Mouse (Mus musculus): ENCODE measurements around the gene Polr2b. TPM values are rescaled to one million over a fixed set of nuclear protein-coding genes. Genes with fewer than 3 reads are reported as not detected.

The Polr2b gene
- polyA plus RNA-seq, 1 experiment from 2014 or later, result 67.9 TPM

DNA sequence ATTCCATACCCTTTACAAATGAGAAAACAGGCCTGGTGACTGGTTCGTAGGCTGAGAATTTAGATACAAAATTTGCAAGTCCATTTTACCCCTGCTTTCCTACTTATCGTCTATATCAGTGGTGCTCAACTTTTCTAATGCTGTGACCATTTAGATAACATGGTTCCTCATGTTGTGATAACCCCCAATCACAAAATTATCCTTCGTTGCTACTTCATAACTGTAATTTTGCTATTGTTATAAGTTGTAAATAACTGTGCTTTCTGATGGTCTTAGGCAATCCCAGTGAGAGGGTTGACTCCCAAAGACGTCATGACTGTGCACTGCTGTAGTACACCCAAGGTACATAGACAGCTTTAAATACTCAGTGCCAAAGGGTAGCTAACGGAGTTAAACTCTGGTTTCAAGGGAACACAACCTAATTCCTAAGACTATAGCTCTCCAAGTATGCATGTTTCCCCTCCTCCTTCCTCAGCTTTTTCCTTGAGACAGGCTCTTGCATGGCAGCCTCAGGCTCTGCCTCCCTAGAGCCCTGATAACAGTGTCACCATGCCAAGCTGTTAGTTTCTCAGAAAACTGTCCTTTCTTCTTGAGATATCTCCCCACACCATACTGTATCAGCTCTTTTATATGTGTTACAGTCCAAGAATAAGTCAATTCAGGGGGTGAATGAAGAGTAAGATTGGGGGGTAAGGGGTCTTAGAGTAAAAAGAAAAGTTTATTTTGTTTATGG, 2.0 kb upstream of the Polr2b start:
- H3K4me3 ChIP-seq, result peak overlapping the region; percentile 93
- H3K4me1 ChIP-seq, result peaks cover 26% of the 10 kb centered on the region
- no peak for ATAC-seq (ENCODE audit: low FRiP score, low read depth)
- H3K4me2 ChIP-seq (replicated peaks), result peak overlapping the region; percentile 100
- no peak overlapping the region for H3K27ac ChIP-seq
- H3K36me3 ChIP-seq, result peaks cover 34% of the 10 kb centered on the region
- no peaks in the 10 kb centered on the region for H3K9me3 ChIP-seq
- 81% methylated on average over 5 of the region's 5 CpGs for WGBS
- H3K9ac ChIP-seq, result peak overlapping the region; percentile 88
- H3K27me3 ChIP-seq, result no peaks in the 10 kb centered on the region

DNA sequence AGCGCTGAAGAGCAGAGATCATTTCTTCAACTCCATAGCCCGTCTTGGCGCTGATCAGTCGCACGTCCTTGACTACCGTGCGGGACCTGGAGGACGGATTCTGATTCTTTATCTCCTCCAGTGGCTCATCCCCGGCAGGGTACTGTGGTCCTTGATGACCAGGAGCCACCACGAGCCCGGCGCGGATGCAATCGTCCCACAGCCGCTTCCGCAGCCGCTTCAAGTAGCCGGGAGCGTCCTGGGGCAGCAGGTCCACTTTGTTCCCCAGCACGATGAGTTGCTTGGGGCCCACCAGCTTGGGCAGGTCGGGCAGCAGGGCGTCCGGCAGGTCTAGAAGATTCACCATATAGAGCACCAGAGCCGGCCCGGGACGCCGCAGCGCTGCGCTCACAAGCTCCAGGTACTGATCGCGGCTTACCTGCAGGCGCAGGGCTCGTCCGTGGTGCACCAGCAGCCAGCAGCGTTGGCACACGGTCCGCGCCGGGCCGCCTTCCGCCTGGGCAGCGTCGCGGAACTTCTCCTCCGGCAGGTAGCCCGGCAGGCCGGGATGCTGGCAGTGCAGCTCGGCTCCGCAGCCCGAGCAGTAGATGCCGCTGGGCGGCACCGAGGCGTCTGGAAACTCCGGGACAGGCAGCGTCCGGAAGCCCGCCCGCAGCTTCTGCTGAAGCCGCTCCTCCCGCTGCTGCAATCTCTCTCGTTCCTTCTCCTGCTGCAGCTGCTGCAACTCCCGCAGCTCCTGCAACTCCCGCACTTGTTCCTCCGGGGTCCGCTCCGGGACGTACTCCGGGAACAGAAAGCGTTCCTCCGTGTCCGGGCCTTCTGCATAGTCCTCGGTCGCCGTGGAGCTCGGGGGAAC, 668 bp upstream of the Polr2b start:
- Histone ChIP-seq H3K27ac (peak overlapping the region; percentile 92; the same call in 1 of the 2 replicates), H3K4me2 (replicated peaks) (peak overlapping the region; percentile 100), H3K4me3 (peak overlapping the region; percentile 93), H3K9ac (peak overlapping the region; percentile 88), H3K4me1 (peaks cover 26% of the 10 kb centered on the region), H3K9me3 (no peaks in the 10 kb centered on the region), H3K27me3 (no peaks in the 10 kb centered on the region), H3K36me3 (peaks cover 41% of the 10 kb centered on the region)
- ATAC-seq (ENCODE audit: low FRiP score, low read depth), result peak; percentile 30
- under 1% methylated on average over 76 of the region's 76 CpGs for WGBS

DNA sequence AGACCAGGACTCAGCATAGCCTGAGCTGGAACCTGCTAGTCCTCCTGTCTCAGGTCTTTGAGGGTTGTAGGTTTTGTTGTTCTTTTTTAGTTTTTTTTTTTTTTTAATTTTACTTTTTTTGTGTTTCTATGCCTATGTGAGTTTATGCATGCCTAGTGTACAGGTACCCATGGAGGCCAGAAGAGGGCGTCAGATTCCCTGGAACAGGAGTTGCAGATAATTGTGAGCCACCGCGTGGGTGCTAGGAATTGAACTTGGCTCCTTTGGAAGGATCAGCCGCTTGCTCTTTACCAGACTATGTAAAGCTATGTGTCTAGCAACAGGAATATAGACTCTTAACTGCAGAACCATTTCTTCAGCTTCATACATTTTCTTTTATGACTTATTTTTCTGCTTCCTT, 4.3 kb downstream of the Polr2b start:
- no peaks in the 10 kb centered on the region for H3K9me3 ChIP-seq
- ATAC-seq (ENCODE audit: low FRiP score, low read depth), result no peak
- H3K4me3 ChIP-seq, result no peak overlapping the region
- no peak overlapping the region for H3K4me2 ChIP-seq (replicated peaks)
- no peak overlapping the region for H3K9ac ChIP-seq
- WGBS, result 97% methylated on average over 4 of the region's 4 CpGs
- H3K4me1 ChIP-seq, result peaks cover 10% of the 10 kb centered on the region
- no peaks in the 10 kb centered on the region for H3K27me3 ChIP-seq
- H3K27ac ChIP-seq, result no peak overlapping the region
- H3K36me3 ChIP-seq, result peaks cover 59% of the 10 kb centered on the region

DNA sequence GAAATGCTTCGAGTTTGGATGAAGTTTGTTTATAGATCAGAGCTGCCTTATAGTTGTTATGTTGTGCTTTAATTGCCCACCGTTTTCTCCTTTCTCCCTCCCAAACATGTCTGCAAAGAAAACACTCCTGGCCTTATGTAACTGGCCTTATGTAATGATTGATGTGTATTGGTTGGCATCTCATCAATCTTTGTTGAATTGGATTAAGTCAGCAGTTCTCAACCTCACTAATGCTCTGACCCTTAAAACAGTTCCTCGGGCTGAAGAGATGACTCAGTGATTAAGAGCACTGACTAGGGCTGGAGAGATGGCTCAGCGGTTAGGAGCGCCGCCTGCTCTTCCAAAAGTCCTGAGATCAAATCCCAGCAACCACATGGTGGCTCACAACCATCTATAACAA, 5.0 kb downstream of the Polr2b start:
- H3K27me3 ChIP-seq, result no peaks in the 10 kb centered on the region
- peaks cover 65% of the 10 kb centered on the region for H3K36me3 ChIP-seq
- ATAC-seq (ENCODE audit: low FRiP score, low read depth), result no peak
- no peak overlapping the region for H3K9ac ChIP-seq
- H3K4me3 ChIP-seq, result no peak overlapping the region
- H3K4me2 ChIP-seq (replicated peaks), result no peak overlapping the region
- H3K27ac ChIP-seq, result no peak overlapping the region
- WGBS, result 89% methylated on average over 6 of the region's 6 CpGs
- H3K4me1 ChIP-seq, result peaks cover 10% of the 10 kb centered on the region
- H3K9me3 ChIP-seq, result no peaks in the 10 kb centered on the region

DNA sequence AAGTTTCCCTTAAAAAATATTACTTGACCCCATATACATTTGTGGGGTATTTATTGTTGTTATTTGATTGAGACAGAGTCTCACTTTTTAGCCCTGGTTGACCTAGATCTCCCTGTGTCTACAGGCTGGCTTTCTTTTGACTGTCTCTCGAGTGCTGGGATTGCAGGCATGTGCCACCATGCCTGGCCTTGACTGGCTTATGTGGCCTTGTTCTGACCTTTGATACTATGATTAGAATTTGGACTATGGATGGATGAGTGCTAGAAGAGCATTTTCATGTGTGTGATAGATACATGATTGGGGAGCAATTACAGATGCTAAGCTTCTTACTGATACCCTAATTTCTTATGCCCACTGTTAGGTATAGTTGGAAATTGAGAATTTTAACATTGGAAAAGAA, 15.0 kb downstream of the Polr2b start:
- 71% methylated on average over 1 of the region's 1 CpGs for WGBS
- Histone ChIP-seq H3K9ac (no peak overlapping the region), H3K4me1 (no peaks in the 10 kb centered on the region), H3K4me2 (replicated peaks) (no peak overlapping the region), H3K27me3 (no peaks in the 10 kb centered on the region), H3K9me3 (no peaks in the 10 kb centered on the region), H3K27ac (no peak overlapping the region), H3K36me3 (peaks cover 93% of the 10 kb centered on the region), H3K4me3 (no peak overlapping the region)
- no peak for ATAC-seq (ENCODE audit: low FRiP score, low read depth)

DNA sequence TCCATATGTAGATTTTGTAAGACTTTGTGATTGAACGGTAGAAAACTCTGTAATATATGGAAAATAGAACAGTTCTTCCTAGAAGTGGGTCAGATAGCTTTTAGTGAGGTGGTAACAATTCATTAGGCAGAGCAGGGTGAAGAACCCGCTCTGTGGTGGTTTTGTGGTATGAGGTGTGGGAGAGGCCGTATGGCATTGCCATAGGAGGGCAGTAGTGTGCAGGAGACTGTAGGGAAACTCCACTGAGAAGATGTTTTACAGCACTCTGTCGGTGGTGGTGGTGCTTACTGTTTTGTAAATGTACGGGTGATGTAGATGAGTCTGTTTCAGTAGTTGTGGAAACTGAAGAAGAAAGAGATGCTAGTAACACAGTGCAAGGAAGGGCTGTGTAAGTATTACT, 20.2 kb downstream of the Polr2b start:
- no peak for ATAC-seq (ENCODE audit: low FRiP score, low read depth)
- Histone ChIP-seq H3K4me1 (no peaks in the 10 kb centered on the region), H3K27ac (no peak overlapping the region), H3K36me3 (peaks cover 87% of the 10 kb centered on the region), H3K9ac (no peak overlapping the region), H3K9me3 (no peaks in the 10 kb centered on the region), H3K4me2 (replicated peaks) (no peak overlapping the region), H3K27me3 (no peaks in the 10 kb centered on the region), H3K4me3 (no peak overlapping the region)
- 74% methylated on average over 5 of the region's 5 CpGs for WGBS

DNA sequence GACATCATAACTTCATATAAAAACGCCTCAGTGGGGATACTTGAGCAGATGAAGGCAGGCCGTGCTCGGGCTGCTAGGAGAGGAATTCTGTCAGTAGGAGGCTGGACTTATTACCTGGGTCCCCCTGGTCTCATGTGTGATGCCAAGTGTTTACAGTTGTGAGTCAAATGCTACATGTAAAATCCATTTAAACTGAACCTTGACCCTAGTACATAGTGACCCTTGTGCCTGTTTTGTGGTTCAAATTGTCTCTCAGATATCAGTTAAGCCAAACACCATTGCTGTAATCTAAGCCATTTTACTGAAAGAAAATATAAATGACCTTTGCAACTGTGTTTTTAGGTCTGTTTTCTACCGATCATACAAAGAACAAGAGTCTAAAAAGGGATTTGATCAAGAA, 30.1 kb downstream of the Polr2b start:
- no peaks in the 10 kb centered on the region for H3K9me3 ChIP-seq

DNA sequence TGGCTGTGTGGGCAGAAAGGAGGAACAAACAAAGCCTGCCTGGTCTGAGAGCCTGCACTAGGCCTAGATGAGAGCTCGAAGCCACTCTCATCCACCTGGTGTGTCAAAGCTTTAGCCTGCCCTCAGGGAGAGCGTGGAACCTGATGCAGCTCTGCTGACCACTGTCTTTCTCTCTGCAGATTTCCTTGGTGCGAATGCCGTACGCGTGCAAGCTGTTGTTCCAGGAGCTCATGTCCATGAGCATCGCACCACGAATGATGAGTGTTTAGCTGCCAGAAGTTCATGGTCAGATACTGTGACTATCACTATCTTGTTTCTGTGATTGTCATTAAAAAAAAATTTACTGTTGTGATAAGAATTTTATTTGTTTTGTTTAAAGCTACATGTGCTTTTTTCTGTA, 39.0 kb downstream of the Polr2b start:
- Histone ChIP-seq H3K4me1 (peaks cover 4% of the 10 kb centered on the region), H3K9ac (no peak overlapping the region), H3K27ac (no peak overlapping the region), H3K9me3 (no peaks in the 10 kb centered on the region), H3K4me3 (no peak overlapping the region), H3K4me2 (replicated peaks) (no peak overlapping the region), H3K36me3 (peaks cover 62% of the 10 kb centered on the region), H3K27me3 (no peaks in the 10 kb centered on the region)
- 95% methylated on average over 8 of the region's 8 CpGs for WGBS
- no peak for ATAC-seq (ENCODE audit: low FRiP score, low read depth)

More for the DNA sequence above, 30.1 kb downstream of the Polr2b start:
- Histone ChIP-seq H3K27ac (no peak overlapping the region), H3K9ac (no peak overlapping the region), H3K36me3 (peaks cover 95% of the 10 kb centered on the region), H3K27me3 (no peaks in the 10 kb centered on the region), H3K4me1 (no peaks in the 10 kb centered on the region), H3K4me3 (no peak overlapping the region), H3K4me2 (replicated peaks) (no peak overlapping the region)
- no peak for ATAC-seq (ENCODE audit: low FRiP score, low read depth)
- 87% methylated on average over 4 of the region's 4 CpGs for WGBS

DNA sequence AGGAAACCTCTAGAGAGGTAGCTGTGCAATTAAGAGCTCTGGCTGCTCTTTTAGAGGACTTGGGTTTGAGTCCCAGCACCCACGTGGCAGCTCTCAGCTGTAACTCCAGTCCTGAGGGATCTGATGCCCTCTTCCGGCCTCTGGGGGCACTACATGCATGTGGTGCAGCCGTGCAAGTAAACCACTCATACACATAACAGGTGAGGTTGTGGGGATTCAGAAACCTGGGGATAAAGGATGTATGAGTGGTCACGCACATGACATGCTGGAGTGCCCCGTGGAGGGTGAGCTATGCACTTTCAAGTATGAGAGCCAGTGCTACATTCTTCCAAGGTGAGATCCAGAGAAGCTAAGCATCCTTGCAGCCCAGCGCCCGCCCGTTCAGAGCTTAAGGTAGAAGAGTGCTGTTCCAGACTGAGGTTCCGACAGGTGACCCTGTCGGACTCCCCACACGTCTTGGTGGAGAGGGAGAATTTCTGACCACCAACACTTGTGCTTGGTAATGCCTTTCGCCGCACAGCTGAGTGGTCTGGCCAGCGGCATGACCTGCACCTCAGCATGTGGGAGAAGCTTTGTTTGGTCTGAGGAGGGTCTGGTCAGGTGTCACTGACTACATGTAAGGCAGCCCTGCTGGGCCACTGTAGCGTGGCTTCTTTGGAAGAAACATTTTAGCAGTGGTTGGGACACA, 40.2 kb downstream of the Polr2b start:
- H3K9me3 ChIP-seq, result no peaks in the 10 kb centered on the region
- no peak overlapping the region for H3K27ac ChIP-seq
- no peaks in the 10 kb centered on the region for H3K27me3 ChIP-seq
- 93% methylated on average over 15 of the region's 15 CpGs for WGBS
- no peak overlapping the region for H3K4me3 ChIP-seq
- H3K4me2 ChIP-seq (replicated peaks), result no peak overlapping the region
- no peak for ATAC-seq (ENCODE audit: low FRiP score, low read depth)
- peaks cover 52% of the 10 kb centered on the region for H3K36me3 ChIP-seq
- peaks cover 12% of the 10 kb centered on the region for H3K4me1 ChIP-seq
- H3K9ac ChIP-seq, result no peak overlapping the region

DNA sequence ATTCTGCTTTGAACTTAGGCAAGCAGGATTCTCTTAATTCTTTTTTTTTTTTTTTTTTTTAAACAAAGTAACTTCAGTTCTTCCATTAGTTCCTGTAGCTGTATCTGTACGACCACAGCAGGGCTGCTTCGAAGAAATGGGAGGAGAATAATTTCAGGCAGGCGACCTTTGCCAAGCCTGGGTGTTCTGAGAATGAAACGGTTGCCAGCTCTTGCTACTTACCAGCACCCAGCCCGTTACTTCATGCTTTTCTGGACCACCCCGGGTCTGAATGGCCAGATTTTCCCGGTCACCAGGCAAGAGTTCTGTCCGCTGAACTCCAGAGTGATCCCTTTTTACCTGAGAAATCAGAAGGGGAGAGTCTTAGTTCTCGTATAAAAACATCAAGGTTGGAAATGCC, 41.7 kb downstream of the Polr2b start:
- WGBS, result 66% methylated on average over 9 of the region's 9 CpGs

DNA sequence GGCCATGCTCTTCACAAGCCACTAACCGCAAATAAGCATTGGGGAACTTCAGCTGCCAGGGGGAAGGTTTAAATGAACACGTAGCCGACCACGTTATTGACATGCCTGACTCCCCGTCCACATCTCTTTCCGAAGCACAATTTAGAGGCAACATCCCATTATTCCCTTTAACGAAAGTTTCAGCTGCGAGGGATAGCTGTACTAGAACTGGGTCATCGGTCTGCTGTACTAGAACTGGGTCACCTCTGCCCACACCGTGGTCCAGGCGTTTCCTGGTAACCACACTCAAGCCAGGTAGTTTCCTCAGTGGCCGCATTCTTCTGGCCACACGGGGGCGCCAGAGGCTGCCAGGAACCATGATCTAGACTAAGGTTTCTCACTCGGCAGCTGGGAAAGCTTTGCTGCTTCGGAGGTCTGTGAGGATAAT, 44.4 kb downstream of the Polr2b start:
- Histone ChIP-seq H3K9ac (no peak overlapping the region), H3K4me1 (peaks cover 39% of the 10 kb centered on the region), H3K4me3 (peak overlapping the region; percentile 35), H3K4me2 (replicated peaks) (peak overlapping the region; percentile 64), H3K36me3 (peaks cover 12% of the 10 kb centered on the region), H3K27me3 (no peaks in the 10 kb centered on the region), H3K9me3 (no peaks in the 10 kb centered on the region), H3K27ac (no peak overlapping the region)
- ATAC-seq (ENCODE audit: low FRiP score, low read depth), result peak; percentile 71; the same call in 1 of the 2 replicates
- 6% methylated on average over 16 of the region's 16 CpGs for WGBS

More for the DNA sequence above, 41.7 kb downstream of the Polr2b start:
- Histone ChIP-seq H3K4me1 (peaks cover 26% of the 10 kb centered on the region), H3K4me3 (no peak overlapping the region), H3K9me3 (no peaks in the 10 kb centered on the region), H3K27me3 (no peaks in the 10 kb centered on the region), H3K27ac (no peak overlapping the region), H3K9ac (no peak overlapping the region), H3K4me2 (replicated peaks) (no peak overlapping the region), H3K36me3 (peaks cover 38% of the 10 kb centered on the region)
- no peak for ATAC-seq (ENCODE audit: low FRiP score, low read depth)

Data from limb, embryonic 13.5 days (tissue).